Mouse (Mus musculus): ENCODE measurements at regions not wholly inside any gene's neighbourhood (a gene's known extent, or its start where the extent isn't known, plus 50 kb on each side); places are given as distances from the start of the nearest gene placed in this dataset.

GRCm38 (mm10) chr3:50826424-50826819 is 383.0 kb upstream of the Slc7a11 start:
- H3K4me1 ChIP-seq (ENCODE audit: control insufficient read depth in 1 of 2, insufficient read depth in 2 of 2, low read length in 2 of 2) = no peaks in the 10 kb centered on the region
- no peaks in the 10 kb centered on the region for H3K79me2 ChIP-seq (ENCODE audit: control insufficient read depth, insufficient read depth, low read length, poor library complexity)
- H3K27ac ChIP-seq (ENCODE audit: control insufficient read depth, low read depth, low read length) = no peak overlapping the region
- no peak overlapping the region for H3K4me3 ChIP-seq (ENCODE audit: control insufficient read depth in 1 of 2, insufficient read depth in 1 of 2, low read depth in 2 of 2, low read length in 2 of 2)
- H3K27me3 ChIP-seq (ENCODE audit: control insufficient read depth in 1 of 2, insufficient read depth in 2 of 2, low read length in 2 of 2) = no peaks in the 10 kb centered on the region; a peak in 1 of 4 replicates
- no peaks in the 10 kb centered on the region for H3K36me3 ChIP-seq (ENCODE audit: control insufficient read depth in 1 of 2, insufficient read depth in 2 of 2, low read length in 2 of 2)
- H3K9me3 ChIP-seq (replicated peaks; ENCODE audit: insufficient read depth, low read length) = no peaks in the 10 kb centered on the region
- TF ChIP-seq HCFC1 (IDR thresholded peaks at IDR 0.05; ENCODE audit: low read depth, low read length) (no peak), GATA1 (IDR thresholded peaks at IDR 0.05; ENCODE audit: low read depth, low read length) (no peak), USF2 (IDR thresholded peaks at IDR 0.05; ENCODE audit: borderline replicate concordance in 1 of 2, insufficient read depth in 1 of 2, low read depth in 1 of 2, low read length in 2 of 2) (no peak), SIN3A (IDR thresholded peaks at IDR 0.05; ENCODE audit: low read length) (no peak), CTCF (IDR thresholded peaks at IDR 0.05 in 2 of 3, conservative IDR thresholded peaks at IDR 0.05 in 1 of 3; ENCODE audit: control insufficient read depth in 1 of 3, insufficient read depth in 1 of 3, low read depth in 2 of 3, low read length in 3 of 3, poor library complexity in 1 of 3, severe bottlenecking in 1 of 3) (no peak), POLR2AphosphoS2 (IDR thresholded peaks at IDR 0.05; ENCODE audit: low read length) (no peak), MAFK (IDR thresholded peaks at IDR 0.05; ENCODE audit: borderline replicate concordance, low read depth, low read length) (no peak), EP300 (IDR thresholded peaks at IDR 0.05; ENCODE audit: low read depth in 1 of 2, low read length in 2 of 2) (no peak), USF1 (IDR thresholded peaks at IDR 0.05; ENCODE audit: low read depth, low read length) (no peak)
- no peak overlapping the region for H3K9ac ChIP-seq (ENCODE audit: control insufficient read depth, low read depth, low read length, poor library complexity, severe bottlenecking)
- DNase-seq (ENCODE audit: low read depth, low spot score) = no peak

GRCm38 (mm10) chr3:50829211-50829610 is 385.8 kb upstream of the Slc7a11 start:
- H3K9ac ChIP-seq (ENCODE audit: control insufficient read depth, low read depth, low read length, poor library complexity, severe bottlenecking) = no peak overlapping the region
- no peaks in the 10 kb centered on the region for H3K9me3 ChIP-seq (replicated peaks; ENCODE audit: insufficient read depth, low read length)
- no peaks in the 10 kb centered on the region for H3K36me3 ChIP-seq (ENCODE audit: control insufficient read depth in 1 of 2, insufficient read depth in 2 of 2, low read length in 2 of 2)
- no peaks in the 10 kb centered on the region for H3K4me1 ChIP-seq (ENCODE audit: control insufficient read depth in 1 of 2, insufficient read depth in 2 of 2, low read length in 2 of 2)
- no peak overlapping the region for H3K27ac ChIP-seq (ENCODE audit: control insufficient read depth, low read depth, low read length)
- H3K4me3 ChIP-seq (ENCODE audit: control insufficient read depth in 1 of 2, insufficient read depth in 1 of 2, low read depth in 2 of 2, low read length in 2 of 2) = no peak overlapping the region
- H3K79me2 ChIP-seq (ENCODE audit: control insufficient read depth, insufficient read depth, low read length, poor library complexity) = no peaks in the 10 kb centered on the region
- TF ChIP-seq MXI1 (IDR thresholded peaks at IDR 0.05; ENCODE audit: low read depth, low read length) (no peak), MAFK (IDR thresholded peaks at IDR 0.05; ENCODE audit: borderline replicate concordance, low read depth, low read length) (no peak), RCOR1 (IDR thresholded peaks at IDR 0.05; ENCODE audit: low read depth, low read length) (no peak), E2F4 (IDR thresholded peaks at IDR 0.05; ENCODE audit: borderline replicate concordance, low read depth, low read length) (no peak), NRF1 (IDR thresholded peaks at IDR 0.05; ENCODE audit: insufficient read depth, low read depth, low read length, poor library complexity, severe bottlenecking) (no peak), ETS1 (IDR thresholded peaks at IDR 0.05; ENCODE audit: low read depth, low read length) (no peak), BHLHE40 (IDR thresholded peaks at IDR 0.05; ENCODE audit: borderline replicate concordance, low read depth, low read length) (no peak), SMC3 (IDR thresholded peaks at IDR 0.05; ENCODE audit: low read depth, low read length) (no peak), CHD1 (IDR thresholded peaks at IDR 0.05; ENCODE audit: low read depth, low read length) (no peak), ZKSCAN1 (IDR thresholded peaks at IDR 0.05; ENCODE audit: low read depth, low read length) (no peak), TAL1 (IDR thresholded peaks at IDR 0.05; ENCODE audit: low read length) (no peak), UBTF (IDR thresholded peaks at IDR 0.05; ENCODE audit: borderline replicate concordance, insufficient read depth, low read depth, low read length) (no peak), USF2 (IDR thresholded peaks at IDR 0.05; ENCODE audit: borderline replicate concordance in 1 of 2, insufficient read depth in 1 of 2, low read depth in 1 of 2, low read length in 2 of 2) (no peak)
- no peak for DNase-seq (ENCODE audit: low read depth, low spot score)
- H3K27me3 ChIP-seq (ENCODE audit: control insufficient read depth in 1 of 2, insufficient read depth in 2 of 2, low read length in 2 of 2) = no peaks in the 10 kb centered on the region; a peak in 1 of 4 replicates

Measured in MEL (cell line).